ENCODE assay signal across 8 mouse cellular contexts in the genomic region with DNA sequence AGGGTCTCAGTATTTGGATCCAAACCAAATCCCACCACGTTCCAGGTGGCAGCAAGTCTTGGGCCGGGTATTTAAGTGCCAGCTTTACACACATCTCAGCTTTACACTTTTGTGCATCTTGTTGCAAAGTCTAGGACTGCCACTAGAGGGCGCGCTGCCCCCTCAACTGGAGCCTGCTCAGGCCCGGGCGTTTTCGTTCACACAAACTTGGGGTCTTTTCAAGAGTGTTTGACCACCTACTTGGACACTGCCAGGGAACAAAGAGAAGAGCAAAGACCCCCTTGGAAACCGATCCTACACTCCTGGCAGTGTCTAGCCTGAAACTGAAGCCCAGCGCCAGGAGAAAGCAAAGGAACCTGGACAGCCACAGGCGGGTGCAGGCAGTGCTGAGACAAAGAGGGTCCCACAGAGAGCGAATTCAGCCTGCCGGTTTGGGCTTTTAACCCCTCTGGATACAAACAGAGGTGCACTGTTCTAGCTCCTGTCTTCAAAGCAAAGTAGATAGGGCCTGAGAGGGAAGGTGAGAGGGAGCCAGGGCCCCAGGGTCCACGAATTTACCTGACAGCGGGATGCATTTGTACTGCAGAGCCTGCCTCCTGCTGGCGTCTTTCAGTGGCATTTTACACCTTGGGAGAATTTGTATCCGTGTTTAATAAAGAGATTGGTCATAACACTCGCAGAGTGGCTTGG. TPM values are rescaled to one million over a fixed set of nuclear protein-coding genes. Genes with fewer than 3 reads are reported as not detected.
DNase-seq lines count a peak whose midpoint lies in the region; ATAC-seq and TF ChIP-seq lines count a peak whose summit lies in the region.

No protein-coding gene starts in this region.

- peak overlapping the region; percentile 83 for H3K4me2 ChIP-seq in heart, embryonic 12.5 days
- H3K4me2 ChIP-seq in kidney, postnatal 0 days (ENCODE audit: low read length) = peak overlapping the region; percentile 69
- H3K4me2 ChIP-seq in liver, embryonic 11.5 days = peak overlapping the region; percentile 66

- peak overlapping the region; percentile 94 for H3K27ac ChIP-seq in embryonic facial prominence, embryonic 10.5 days (replicated peaks)
- H3K27ac ChIP-seq in heart, embryonic 12.5 days (ENCODE audit: poor library complexity, severe bottlenecking) = no peak overlapping the region
- H3K27ac ChIP-seq in kidney, postnatal 0 days = no peak overlapping the region
- no peak overlapping the region for H3K27ac ChIP-seq in liver, embryonic 11.5 days (ENCODE audit: low read depth, low read length)

- 0 out of 2 replicates have a peak, but pooled peaks have one; percentile 30 for ATAC-seq in heart, embryonic 12.5 days (ENCODE audit: insufficient number of reproducible peaks, low FRiP score)
- no peak; the same call in 1 of the 2 replicates for ATAC-seq in kidney, postnatal 0 days (replicated peaks; ENCODE audit: low FRiP score, low read depth)
- ATAC-seq in liver, embryonic 11.5 days (replicated peaks; ENCODE audit: low FRiP score) = peak; percentile 22; the same call in 1 of the 2 replicates

- H3K4me3 ChIP-seq in embryonic facial prominence, embryonic 10.5 days = peak overlapping the region; percentile 55
- H3K4me3 ChIP-seq in heart, embryonic 12.5 days = peak overlapping the region; percentile 49
- peak overlapping the region; percentile 34 for H3K4me3 ChIP-seq in kidney, postnatal 0 days (replicated peaks; ENCODE audit: low read depth, low read length)
- H3K4me3 ChIP-seq in liver, embryonic 11.5 days (ENCODE audit: low read depth, low read length) = peak overlapping the region; percentile 38

- TF ChIP-seq CTCF in kidney, postnatal 0 days (IDR thresholded peaks at IDR 0.05; ENCODE audit: low read depth) = peak; percentile 94

- WGBS in embryonic facial prominence, embryonic 10.5 days = 5% methylated on average over 17 of the region's 17 CpGs
- 5% methylated on average over 17 of the region's 17 CpGs for WGBS in heart, embryonic 12.5 days
- WGBS in kidney, postnatal 0 days = under 1% methylated on average over 17 of the region's 17 CpGs
- WGBS in liver, embryonic 11.5 days = 6% methylated on average over 17 of the region's 17 CpGs

- peaks cover 36% of the 10 kb centered on the region for H3K27me3 ChIP-seq in embryonic facial prominence, embryonic 10.5 days (replicated peaks; ENCODE audit: low read depth, poor library complexity, severe bottlenecking)
- peaks cover 29% of the 10 kb centered on the region for H3K27me3 ChIP-seq in heart, embryonic 12.5 days (replicated peaks)
- no peaks in the 10 kb centered on the region for H3K27me3 ChIP-seq in kidney, postnatal 0 days (ENCODE audit: insufficient read depth, low read length)
- H3K27me3 ChIP-seq in liver, embryonic 11.5 days (replicated peaks; ENCODE audit: control insufficient read depth, insufficient read depth, low read length) = peaks cover 9% of the 10 kb centered on the region
- no peaks in the 10 kb centered on the region for H3K27me3 ChIP-seq in splenic B cell, adult 2 months (ENCODE audit: control insufficient read depth, insufficient read depth, low read length, poor library complexity, severe bottlenecking)

- H3K9ac ChIP-seq in heart, embryonic 12.5 days = peak overlapping the region; percentile 76
- H3K9ac ChIP-seq in kidney, postnatal 0 days (ENCODE audit: low read depth, low read length) = peak overlapping the region; percentile 62
- peak overlapping the region; percentile 53 for H3K9ac ChIP-seq in liver, embryonic 11.5 days (ENCODE audit: low read depth, low read length)

- peaks cover 7% of the 10 kb centered on the region; the same call in 1 of the 2 replicates for H3K36me3 ChIP-seq in embryonic facial prominence, embryonic 10.5 days (replicated peaks)
- no peaks in the 10 kb centered on the region for H3K36me3 ChIP-seq in heart, embryonic 12.5 days
- no peaks in the 10 kb centered on the region for H3K36me3 ChIP-seq in kidney, postnatal 0 days (ENCODE audit: insufficient read depth, low read length)
- H3K36me3 ChIP-seq in liver, embryonic 11.5 days (ENCODE audit: control insufficient read depth, insufficient read depth, low read length) = no peaks in the 10 kb centered on the region
- H3K36me3 ChIP-seq in splenic B cell, adult 2 months (ENCODE audit: control insufficient read depth, insufficient read depth, low read length, poor library complexity, severe bottlenecking) = no peaks in the 10 kb centered on the region

- peaks cover 56% of the 10 kb centered on the region for H3K4me1 ChIP-seq in embryonic facial prominence, embryonic 10.5 days
- peaks cover 19% of the 10 kb centered on the region for H3K4me1 ChIP-seq in heart, embryonic 12.5 days (replicated peaks)
- H3K4me1 ChIP-seq in kidney, postnatal 0 days (replicated peaks; ENCODE audit: insufficient read depth, low read length) = peaks cover 7% of the 10 kb centered on the region; the same call in 1 of the 2 replicates
- H3K4me1 ChIP-seq in liver, embryonic 11.5 days (replicated peaks; ENCODE audit: control insufficient read depth, insufficient read depth, low read length) = peaks cover 7% of the 10 kb centered on the region; the same call in 1 of the 2 replicates

- peak; percentile 85 for DNase-seq in 3T3-L1 (ENCODE audit: low read depth, low spot score)
- DNase-seq in adrenal gland, postnatal 14 days = peak; percentile 84
- peak; percentile 92 for DNase-seq in embryonic facial prominence, embryonic 10.5 days (ENCODE audit: low spot score)
- DNase-seq in kidney, postnatal 0 days (ENCODE audit: low spot score) = peak; percentile 84
- DNase-seq in liver, embryonic 11.5 days (ENCODE audit: low spot score) = peak; percentile 84
- DNase-seq in naive thymus-derived CD4-positive, alpha-beta T cell, adult 2 months (ENCODE audit: low read depth) = peak; percentile 66
- peak; percentile 72 for DNase-seq in splenic B cell, adult 2 months (ENCODE audit: low read depth, low spot score)

- no peaks in the 10 kb centered on the region for H3K9me3 ChIP-seq in embryonic facial prominence, embryonic 10.5 days
- no peaks in the 10 kb centered on the region for H3K9me3 ChIP-seq in heart, embryonic 12.5 days (replicated peaks)
- H3K9me3 ChIP-seq in kidney, postnatal 0 days (replicated peaks; ENCODE audit: low read length) = no peaks in the 10 kb centered on the region
- no peaks in the 10 kb centered on the region for H3K9me3 ChIP-seq in liver, embryonic 11.5 days (ENCODE audit: control insufficient read depth, low read length)

RNA-seq across cellular contexts. Expression of a gene that starts 36.3 kb away (rescaled TPM):
- total RNA-seq in adrenal gland, postnatal 14 days (2021) = 11.9 and 50.4 TPM in 2 replicates
- polyA plus RNA-seq in embryonic facial prominence, embryonic 10.5 days (2016; fragmentation: Nextera tagmentation; extraction: Ambion mirVana) = 12.2 and 13.4 TPM in 2 replicates
- polyA plus RNA-seq in heart, embryonic 12.5 days (2016; fragmentation: Nextera tagmentation; extraction: Ambion mirVana) = 12.5 and 15.6 TPM in 2 replicates
- polyA plus RNA-seq in kidney, postnatal 0 days (2015; fragmentation: Nextera tagmentation; extraction: Ambion mirVana) = 79.7 and 88.8 TPM in 2 replicates
- 42.8 and 47.2 TPM in 2 replicates for polyA plus RNA-seq in liver, embryonic 11.5 days (2014; fragmentation: Nextera tagmentation; extraction: Ambion mirVana)
